Mouse (Mus musculus) kidney, adult 2 months (tissue): ENCODE results near the gene Shank2.

Experiments
- CTCF ChIP-seq: fragments of 200-500 bp; conservative IDR thresholded peaks from 2 replicates; pipeline ENCODE4 v1.5.1; 2011; ENCODE audit warnings: low read depth, mild to moderate bottlenecking, control low read depth, low read length, moderate library complexity, mixed read lengths; ENCODE audit not compliant: insufficient read depth, insufficient read length
- POLR2A ChIP-seq: fragments of 200-500 bp; IDR thresholded peaks from one replicate; pipeline ENCODE4 v1.6.1; 2011; ENCODE audit warnings: low read depth, low read length, control low read depth

DNA sequence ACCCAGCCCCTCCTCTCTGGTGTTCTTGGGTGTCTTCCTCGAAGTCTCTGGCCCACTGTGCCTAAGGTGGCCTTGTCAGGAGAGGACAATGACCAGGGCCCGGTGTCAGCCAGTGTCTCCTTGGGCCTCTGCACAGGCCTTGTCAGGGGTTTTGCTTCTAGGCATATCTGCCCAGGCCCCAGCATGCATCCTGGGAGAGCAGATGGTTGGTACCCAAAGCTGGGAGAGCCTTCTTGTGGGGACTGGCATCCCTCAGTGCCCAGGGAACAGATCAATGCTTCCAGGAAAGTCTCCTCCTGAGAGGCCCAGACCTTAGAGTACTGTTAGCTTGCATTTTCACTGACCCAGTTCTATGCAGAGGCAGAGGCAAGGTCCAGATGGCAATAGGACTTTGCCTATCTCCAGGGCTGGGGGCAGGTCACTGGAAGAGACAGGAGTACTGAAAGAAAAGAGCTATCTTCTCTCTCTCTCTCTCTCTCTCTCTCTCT is 327.7 kb downstream of the Shank2 start:
- no peak for TF ChIP-seq CTCF
- no peak for TF ChIP-seq POLR2A
